Mouse (Mus musculus) monocyte, adult 5-6 weeks (primary cell): Measurements from ENCODE around the gene Gm11042. TPM values are rescaled to one million over a fixed set of nuclear protein-coding genes. Genes with fewer than 3 reads are reported as not detected.

ENCODE experiments used
- ATAC-seq: fragments of 153-309, 156-312 bp; replicated peaks from 2 replicates; pipeline ENCODE4 v1.8.0; 2017; ENCODE audit warnings: mild to moderate bottlenecking; ENCODE audit not compliant: low TSS enrichment, insufficient number of reproducible peaks, severe bottlenecking, poor library complexity, low FRiP score
- total RNA-seq: library from RNA; stranded (forward); fragments of 200-1000, 200-491, 200-594 nt; gene quantifications from 3 replicates; pipeline ENCODE4 v1.2.3, GENCODE M21; 2017

Gm11042 gene
- total RNA-seq, 1 experiment from 2014 or later = not detected

- no peak for ATAC-seq
These were observed 22.6 kb downstream of the Gm11042 start for GRCm38 (mm10) chr12:74293624-74294023.

GRCm38 (mm10) chr12:74290983-74291382 is 25.2 kb downstream of the Gm11042 start:
- ATAC-seq = no peak

GRCm38 (mm10) chr12:74284685-74285054 is 31.5 kb downstream of the Gm11042 start:
- ATAC-seq = no peak

- no peak for ATAC-seq
These were observed 32.0 kb downstream of the Gm11042 start for GRCm38 (mm10) chr12:74284020-74284684.

GRCm38 (mm10) chr12:74282846-74283245 is 33.3 kb downstream of the Gm11042 start:
- no peak for ATAC-seq

GRCm38 (mm10) chr12:74281403-74281802 is 34.8 kb downstream of the Gm11042 start:
- no peak for ATAC-seq

GRCm38 (mm10) chr12:74277265-74277664 is 38.9 kb downstream of the Gm11042 start:
- no peak for ATAC-seq

- no peak for ATAC-seq
These were observed 43.6 kb downstream of the Gm11042 start for GRCm38 (mm10) chr12:74272545-74272944.

GRCm38 (mm10) chr12:74268644-74269285 is 47.4 kb downstream of the Gm11042 start:
- no peak for ATAC-seq

GRCm38 (mm10) chr12:74267049-74267448 is 49.1 kb downstream of the Gm11042 start:
- ATAC-seq = no peak
